Mouse (Mus musculus) activated CD4-positive, CD25-positive, alpha-beta regulatory T cell, adult 4 months (primary cell): Measurements from ENCODE around the gene Mrpl35. TPM values are rescaled to one million over a fixed set of nuclear protein-coding genes. Genes with fewer than 3 reads are reported as not detected.

ENCODE experiments used
- ATAC-seq: one replicate; pipeline ENCODE4 v1.8.0; 2017
- polyA plus RNA-seq, 2 experiments: library from polyadenylated mRNA; unstranded; fragments of 100-300 nt; shearing (Covaris generic); gene quantifications; one replicate each; pipeline ENCODE4 v1.2.1; 2017

Gene Mrpl35
- polyA plus RNA-seq, 2 experiments from 2014 or later: 66.2 to 66.4 TPM

- no peak for ATAC-seq
These were observed 27.4 kb downstream of the Mrpl35 start for GRCm38 (mm10) chr6:71799391-71799790.

GRCm38 (mm10) chr6:71791771-71792170, 35.0 kb downstream of the Mrpl35 start:
- ATAC-seq: no peak

GRCm38 (mm10) chr6:71788348-71788747, 38.4 kb downstream of the Mrpl35 start:
- ATAC-seq: no peak

DNA sequence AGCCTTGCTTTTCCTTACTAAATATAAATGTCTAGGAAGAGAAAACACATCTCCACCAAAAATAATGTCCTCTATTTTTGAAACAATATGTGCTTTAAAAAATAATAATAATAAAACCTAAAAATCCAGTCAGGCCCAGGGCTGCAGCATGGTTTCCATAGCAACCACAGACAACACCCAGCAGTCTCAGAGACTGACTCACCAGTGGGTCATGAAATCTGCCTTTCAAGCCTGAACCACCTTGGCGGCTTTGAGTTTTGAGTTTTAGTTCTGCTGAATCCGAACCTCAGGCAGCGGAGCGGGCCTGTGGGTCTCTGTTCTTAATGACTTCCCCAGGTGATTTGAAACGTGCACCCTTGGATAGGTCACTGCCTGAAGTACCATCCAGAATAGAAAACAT, 43.6 kb downstream of the Mrpl35 start:
- no peak for ATAC-seq

DNA sequence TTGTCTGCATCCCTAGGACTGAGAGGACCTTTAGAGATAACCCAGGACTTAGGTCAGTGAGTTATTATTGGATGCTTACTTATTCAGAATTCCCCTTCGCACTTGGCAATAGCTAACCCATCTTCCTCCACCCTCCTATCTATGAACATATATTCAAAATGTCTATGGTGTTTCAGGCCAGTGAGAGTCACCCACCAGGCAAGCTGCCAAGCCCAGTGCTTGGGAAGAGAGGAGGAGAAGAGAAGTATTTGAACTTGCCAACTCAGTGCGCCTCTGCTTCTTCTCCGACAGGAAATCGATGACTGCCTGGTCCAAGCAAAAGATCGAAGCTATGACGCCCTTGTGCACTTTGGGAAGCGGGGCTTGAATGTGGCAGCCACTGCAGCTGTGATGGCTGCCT, 46.3 kb downstream of the Mrpl35 start:
- ATAC-seq: no peak

GRCm38 (mm10) chr6:71779831-71780230, 46.9 kb downstream of the Mrpl35 start:
- ATAC-seq: no peak

DNA sequence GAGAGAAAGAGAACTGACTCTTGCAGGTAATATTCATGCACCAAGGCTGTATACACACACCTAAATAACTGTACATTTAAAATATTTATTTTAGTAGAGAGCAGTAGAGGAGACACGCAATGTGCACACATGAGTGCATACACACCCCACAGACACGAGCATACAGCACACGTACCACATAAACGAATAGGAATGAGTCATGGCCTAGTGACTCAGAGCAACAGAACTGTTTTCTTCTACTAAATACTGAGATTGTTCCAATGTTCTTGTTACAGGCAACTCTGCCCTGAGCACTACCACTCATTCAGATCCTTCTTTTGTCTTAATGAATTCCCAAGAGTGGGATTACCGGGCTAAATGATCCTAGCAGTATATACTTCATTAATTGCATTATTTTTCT, 48.8 kb downstream of the Mrpl35 start:
- no peak for ATAC-seq

DNA sequence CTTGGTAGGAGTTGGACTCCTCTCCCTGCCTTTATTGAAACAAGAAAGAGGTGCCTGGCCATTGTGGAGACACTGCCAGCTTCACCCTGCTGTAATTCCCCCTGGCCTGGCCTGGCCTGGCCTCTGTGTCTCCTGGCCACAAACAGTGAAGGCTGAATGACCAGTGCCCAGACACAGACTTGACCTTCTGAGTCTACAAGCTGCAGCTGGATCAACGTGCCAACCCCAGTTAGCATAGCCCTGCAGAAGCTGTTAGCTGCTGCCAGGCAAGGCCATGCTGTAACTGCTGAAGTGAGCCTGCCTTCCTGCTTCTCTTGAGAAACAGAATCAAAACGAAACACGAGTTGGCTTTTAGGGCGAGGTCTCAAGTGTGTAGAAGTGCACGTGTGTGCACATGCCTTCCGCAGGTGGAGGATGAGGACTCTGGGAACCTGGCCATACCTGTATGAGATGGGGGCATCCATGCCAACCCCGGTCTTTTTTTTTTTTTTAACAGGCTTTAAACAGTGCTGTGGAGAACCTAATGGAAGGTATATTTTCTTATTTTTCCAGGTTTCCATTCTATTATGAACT, 54.0 kb downstream of the Mrpl35 start:
- ATAC-seq: no peak

DNA sequence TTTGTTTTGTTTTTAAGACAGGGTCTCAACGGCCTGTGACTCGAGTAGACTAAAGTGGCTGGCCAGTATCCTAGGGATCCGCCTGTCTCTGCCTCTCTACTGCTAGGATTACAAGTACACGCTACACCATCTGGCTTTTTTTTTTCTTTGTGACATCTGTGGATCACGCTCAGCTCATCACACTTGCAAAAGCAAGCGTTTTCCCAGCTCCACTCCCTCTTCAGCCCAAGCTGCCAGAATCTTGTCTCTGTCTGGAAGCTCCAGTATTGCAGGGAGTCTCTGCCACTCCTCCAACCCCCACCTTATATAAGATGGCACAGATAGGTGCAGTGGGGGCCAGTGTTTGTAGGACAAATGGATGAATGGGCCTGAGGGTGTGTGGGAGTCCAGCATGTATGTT, 54.6 kb downstream of the Mrpl35 start:
- no peak for ATAC-seq

DNA sequence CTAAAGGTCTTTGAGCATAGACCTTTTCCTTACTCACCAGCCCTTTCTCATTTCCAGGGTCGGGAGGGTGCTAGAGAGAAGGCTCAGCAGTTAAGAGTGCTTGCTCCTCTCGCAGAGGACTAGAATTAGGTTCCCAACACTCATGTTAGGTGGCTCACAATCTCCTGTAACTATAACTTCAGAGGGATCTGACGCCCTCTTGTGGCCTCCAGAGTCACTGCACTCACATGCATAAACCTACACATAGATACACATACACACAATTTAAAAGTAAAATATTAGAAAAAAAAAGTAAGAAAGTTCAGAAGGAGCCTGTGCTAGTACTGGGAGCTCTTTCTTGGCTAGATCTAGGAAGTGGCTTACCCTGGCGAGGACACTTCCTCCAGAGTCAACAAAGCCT, 55.5 kb downstream of the Mrpl35 start:
- no peak for ATAC-seq

GRCm38 (mm10) chr6:71770856-71771255, 55.9 kb downstream of the Mrpl35 start:
- no peak for ATAC-seq

DNA sequence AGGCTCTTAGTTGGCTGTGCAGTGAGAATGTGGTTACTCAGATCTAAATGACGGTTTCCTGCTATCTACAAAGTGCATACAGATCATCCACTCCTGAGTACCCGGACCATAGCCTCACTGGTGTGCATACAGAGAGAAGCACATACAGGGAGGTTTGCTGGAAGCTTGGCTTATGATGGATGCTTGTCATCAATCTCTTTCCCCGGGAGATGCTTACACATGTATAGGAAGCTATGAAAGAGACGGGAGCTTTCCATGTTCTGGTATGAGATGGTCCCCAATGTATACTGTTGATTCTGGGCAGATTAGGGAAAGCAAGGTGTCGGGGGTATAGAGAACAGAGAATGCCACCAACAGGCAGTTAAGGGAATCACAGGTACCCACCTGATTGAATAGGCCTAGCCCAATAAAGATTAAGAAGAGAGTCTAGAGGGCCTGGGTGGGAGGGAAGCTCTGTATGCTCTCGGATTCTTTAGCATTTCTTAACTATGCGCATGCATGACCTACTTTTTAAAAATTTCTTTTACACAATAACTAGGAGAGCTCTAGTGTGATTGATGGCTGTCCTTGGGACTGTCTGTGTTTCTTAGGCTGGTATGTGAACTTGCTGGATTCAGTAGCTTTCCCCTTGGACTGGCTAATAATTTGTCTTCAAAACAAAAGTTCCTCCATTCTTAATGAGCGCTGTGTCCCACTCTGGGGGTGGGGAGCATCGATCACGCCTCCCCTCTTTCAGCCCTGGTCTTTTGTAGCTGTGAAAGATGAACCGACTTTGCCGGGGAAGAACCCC, 56.7 kb downstream of the Mrpl35 start:
- ATAC-seq: no peak

DNA sequence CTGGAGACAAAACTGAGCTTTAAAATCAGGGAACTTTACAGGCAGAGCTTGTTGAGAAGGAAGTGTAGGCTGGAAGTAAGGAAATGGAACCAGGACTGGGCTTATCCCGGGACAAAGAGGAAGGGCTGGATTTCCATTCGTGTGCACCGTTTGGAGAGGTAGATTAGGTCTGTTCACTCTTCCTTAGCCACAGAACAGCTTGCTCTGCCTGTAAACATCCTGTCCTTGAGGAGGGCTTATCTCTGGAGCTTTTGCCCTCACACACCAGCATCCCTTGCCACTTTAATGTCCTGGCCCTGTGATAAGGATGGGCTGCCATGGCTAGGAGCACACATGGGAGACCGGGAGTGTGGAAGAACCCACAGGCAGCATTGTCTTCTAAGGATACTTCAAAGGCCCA, 59.0 kb downstream of the Mrpl35 start:
- no peak for ATAC-seq

Other genes starting within 250 kb of the Mrpl35 start
- gene Kdm3a, start 194.0 kb downstream of the Mrpl35 start, polyA plus RNA-seq: 10 to 100 TPM; 42.6 to 50.1 TPM
- gene Reep1, start 119.4 kb downstream of the Mrpl35 start, polyA plus RNA-seq: under 1 TPM in 1 of 2 experiments, not detected in 1; 0.63 TPM
- 100 to 1,000 TPM; 110 to 119 TPM for gene Immt, start 4.4 kb upstream of the Mrpl35 start, polyA plus RNA-seq
- gene Ptcd3, start 81.8 kb upstream of the Mrpl35 start, polyA plus RNA-seq: 10 to 100 TPM; 67.5 to 69.8 TPM
- gene Polr1a, start 82.1 kb upstream of the Mrpl35 start, polyA plus RNA-seq: 10 to 100 TPM; 17.5 to 24.8 TPM